Mouse (Mus musculus): Measurements from ENCODE around the gene Ell. TPM values are rescaled to one million over a fixed set of nuclear protein-coding genes. Genes with fewer than 3 reads are reported as not detected.

The Ell gene
- 0.58 TPM for polyA plus RNA-seq (2014; fragmentation: Illumina TruSeq; extraction: RNeasy Lipid Tissue Mini Kit (QIAGEN cat#74804); ENCODE audit: low read depth, low replicate concordance)

DNA sequence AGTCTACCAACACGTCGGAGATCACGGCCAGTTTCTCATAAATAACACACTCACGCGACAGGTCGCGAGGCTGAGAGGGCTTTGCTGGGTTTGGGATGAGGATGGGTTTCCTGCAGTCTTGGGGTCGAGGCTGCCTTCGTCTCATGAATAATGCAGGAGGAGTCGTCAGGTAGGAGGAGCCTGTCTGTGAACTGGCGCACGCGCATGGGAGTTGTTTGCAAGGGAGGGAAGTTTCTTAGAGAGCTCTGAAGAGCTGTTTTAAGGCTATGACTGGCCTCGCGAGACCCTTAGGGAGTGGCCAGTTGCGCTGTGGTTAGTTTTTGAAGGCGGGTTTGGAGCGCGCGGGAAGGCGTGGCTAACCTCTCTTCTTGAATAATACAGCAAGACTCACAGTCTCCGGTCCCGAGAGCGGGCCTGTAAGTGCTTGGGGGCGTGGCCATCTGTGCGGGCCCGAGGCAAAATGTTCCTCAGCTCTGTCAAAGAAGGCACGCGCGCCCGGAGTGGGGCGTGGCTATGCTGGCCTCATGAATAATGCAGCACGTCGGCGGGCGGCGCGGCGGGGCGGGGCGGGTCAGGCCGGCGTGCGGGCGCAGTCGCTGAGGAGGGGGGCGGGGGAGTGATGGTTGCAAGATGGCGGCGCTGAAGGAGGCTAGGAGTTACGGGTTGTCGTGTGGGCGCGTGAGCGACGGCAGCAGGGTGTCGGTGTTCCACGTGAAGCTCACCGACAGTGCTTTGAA lies at the start of gene Ell:
TSS of gene Ell (plus strand) at position 381 of the 737 bp plus-strand sequence.

DNA sequence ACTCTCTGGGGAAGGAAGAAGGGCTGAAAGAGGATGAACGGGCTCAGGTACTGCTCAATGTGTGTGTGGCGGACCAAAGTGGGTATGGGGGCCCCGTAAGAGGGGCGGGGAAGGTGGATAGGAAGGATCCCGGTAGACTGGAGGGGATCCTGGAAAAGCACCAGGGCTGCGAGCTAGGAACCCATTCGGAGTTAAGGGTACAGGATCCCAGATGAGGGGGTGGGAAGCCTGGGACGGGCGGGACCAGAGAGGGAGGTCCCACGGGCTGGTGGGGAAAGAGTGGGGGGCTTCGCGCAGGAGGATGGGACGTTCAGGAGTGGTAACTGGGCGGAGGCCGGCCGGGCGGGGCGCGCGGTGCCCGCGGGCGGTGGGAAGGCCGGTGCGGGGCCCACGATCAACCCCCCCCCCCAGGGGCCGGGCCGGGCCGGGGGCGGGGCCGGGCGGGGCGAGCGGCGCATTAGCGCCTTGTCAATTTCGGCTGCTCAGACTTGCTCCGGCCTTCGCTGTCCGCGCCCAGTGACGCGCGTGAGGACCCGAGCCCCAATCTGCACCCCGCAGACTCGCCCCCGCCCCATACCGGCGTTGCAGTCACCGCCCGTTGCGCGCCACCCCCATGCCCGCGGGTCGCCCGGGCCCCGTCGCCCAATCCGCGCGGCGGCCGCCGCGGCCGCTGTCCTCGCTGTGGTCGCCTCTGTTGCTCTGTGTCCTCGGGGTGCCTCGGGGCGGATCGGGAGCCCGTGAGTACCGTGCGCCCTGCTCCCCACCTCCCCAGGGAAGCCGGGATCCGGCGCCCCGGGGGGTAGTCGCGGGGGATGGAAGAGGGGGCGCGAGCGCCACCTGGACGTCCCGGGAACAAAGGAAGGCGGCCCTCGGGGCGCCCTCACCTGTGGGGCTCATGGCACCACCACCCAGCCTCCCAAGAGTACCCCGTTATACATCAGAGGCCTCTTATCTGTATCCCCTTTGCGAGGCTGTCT lies 46.3 kb upstream of the Ell start, which contains the start of gene Crlf1:
TSS of gene Crlf1 (plus strand) at position 495 of the 977 bp plus-strand sequence.

DNA sequence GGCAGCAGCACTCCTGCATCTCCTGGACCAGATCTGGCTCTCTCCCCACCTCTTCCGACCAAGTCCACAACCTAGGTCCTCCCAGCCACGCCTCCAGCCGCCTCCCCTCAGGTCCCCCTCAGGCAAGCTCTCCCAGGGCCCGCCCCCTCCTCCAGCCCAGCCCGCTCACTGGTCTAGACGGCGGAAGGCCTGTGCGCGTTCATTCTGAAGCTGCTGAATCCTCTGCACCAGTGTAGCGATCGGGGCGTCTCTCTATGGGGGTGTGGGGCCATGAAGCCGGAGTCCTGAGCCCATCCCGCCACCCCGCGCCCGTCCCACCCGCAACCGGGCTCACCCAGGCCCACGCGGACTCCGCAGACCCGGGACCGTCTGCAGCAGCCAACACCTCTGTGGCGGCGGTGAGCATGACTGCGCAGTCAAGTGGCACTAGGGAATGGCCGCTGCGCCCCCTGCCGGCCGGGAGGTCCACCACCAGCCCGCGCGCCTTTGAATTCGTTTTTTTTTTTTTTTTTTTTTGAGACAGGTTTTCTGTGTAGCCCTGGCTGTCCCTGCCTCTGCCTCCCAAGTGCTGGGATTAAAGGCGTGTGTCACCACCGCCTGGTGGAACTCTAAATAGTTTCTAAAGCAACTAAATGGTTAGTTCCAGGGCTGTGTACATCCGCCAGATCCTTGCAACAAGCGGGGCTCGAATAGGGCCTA lies 32.8 kb upstream of the Ell start, which contains the start of gene Rex1bd:
TSS of gene Rex1bd (minus strand) at position 425 of the 699 bp plus-strand sequence.

DNA sequence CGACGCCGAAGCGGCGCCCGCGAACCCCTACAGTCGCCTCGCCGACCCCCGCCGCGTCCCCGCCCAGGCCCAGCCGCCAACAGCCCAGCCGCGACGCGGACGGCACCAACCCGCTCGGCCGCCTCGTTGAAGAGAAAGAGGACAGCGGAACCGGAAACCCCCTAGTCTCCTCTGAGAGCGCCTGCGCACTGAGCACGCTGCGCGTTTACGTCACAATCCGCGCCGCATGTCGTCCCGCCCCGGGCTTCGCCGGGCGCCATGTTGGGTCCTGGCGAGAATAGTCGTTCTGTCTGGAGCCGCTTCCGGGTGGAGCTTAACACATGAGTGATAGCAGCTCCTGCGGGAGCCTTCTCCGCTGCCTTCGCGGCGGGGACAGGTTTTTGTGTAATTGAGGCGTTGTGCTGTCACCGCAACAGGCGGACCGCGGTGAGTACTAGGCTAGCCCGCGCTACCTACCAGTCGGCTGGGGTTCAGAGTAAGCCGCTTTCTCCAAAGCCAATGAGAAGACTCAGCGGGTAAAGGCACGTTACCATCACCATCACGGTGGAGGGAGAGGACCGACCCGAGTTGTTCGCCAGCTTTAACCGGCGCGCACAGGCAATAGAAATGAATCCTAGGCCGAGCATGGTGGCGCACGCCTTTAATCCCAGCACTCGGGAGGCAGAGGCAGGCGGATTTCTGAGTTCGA lies 28.9 kb upstream of the Ell start, which contains the start of gene Uba52:
TSS of gene Uba52 (minus strand) at position 574 of the 688 bp plus-strand sequence.

DNA sequence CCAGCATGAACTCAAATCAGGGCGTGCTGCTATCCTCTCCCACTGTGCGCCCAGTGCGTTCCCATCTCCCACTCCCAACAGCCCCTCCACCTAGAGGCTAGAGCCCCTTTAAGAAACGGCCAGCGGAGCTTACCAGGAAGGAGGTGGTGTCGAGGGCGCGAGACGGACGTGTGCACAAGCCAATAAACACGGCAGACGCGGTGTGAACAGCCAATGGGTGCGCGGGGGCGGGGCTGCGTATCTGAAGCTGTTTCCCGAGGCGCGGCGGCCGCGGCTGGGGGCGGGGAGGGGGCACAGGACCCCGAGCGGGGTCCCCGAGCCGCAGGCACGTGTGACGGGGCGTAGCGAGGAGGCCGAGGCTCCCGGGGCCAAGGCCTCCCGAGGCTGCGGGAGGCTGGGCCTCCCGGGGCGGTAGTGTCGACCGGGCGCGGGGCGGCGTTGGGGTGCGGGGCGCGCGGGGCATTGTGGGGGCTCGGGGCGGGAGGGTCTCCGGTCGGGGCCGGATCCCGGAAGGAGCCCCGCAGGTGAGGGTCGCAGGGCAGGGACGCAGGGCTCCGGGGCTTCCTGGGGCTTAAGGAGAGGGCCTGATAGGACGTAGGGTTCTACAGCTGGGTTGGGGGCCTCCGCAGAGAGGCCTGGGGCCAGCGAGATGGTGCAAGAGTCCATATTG lies 11.6 kb upstream of the Ell start, which contains the start of the genes Fkbp8 and Kxd1:
TSS of gene Fkbp8 (plus strand) at position 213 of the 670 bp plus-strand sequence.
TSS of gene Kxd1 (minus strand) at position 445 of the 670 bp plus-strand sequence.

DNA sequence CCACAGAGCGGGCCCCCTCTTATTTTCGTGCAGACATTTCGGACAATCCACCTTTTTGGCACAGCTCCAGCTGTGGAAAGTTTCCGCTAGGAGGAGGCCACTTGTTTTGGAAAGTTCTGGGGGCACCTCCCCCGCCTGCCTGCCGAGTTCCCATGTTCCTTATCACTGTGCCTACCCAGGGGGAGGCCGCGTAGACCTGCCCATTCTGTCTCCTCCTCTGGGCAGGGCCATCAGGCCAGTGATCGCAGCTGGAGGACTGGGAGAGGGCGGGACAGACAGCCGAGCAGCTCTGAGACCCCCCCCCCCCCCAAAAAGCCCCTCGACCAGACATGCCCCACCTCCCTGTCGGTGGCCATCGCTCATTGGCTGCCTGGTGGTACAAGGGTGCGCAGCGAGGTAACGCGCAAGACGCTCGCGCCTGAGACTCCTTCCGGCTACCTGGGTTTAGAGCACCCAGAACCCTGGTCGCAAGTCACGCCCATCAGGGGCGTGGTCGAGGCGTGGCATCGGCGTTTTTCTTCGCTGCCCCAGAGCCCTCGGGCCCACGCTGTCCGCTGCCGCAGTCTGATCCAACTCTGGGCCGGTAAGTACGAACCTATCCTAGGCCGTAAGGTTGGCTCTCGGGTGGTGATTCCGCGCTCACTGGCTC lies 54.8 kb downstream of the Ell start, which contains the start of gene Isyna1:
TSS of gene Isyna1 (plus strand) at position 413 of the 649 bp plus-strand sequence.

DNA sequence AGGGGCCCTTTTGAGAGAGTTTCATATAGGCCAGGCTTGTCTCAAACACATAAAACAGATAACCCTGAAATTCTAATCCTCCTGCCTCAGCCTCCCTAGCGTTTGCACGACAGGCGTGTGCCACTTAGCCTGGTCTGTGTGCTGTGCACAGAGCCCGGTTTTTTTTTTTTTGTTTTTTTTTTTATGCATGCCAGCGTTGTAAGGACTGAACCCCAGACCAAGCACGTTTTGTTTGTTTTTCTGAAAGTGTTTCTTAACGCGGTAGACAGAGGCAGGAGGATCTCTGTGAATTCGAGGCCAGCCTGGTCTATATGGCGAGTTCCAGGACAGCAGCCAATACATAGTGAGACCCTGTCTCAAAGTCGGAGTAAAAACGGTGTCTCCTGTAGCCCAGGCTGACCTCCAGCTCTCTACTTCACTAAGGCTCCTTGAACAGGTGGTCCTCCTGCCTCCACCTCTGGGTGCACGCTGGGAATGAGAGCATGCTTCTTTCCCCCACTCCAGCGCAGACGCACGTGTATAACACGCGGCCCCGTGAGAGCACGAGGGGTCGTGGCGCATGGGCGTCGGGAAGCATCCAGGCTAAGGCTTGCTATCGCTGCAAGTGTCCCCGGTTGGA lies 69.6 kb downstream of the Ell start, which contains the start of gene Ssbp4:
TSS of gene Ssbp4 (minus strand) at position 124 of the 619 bp plus-strand sequence.

DNA sequence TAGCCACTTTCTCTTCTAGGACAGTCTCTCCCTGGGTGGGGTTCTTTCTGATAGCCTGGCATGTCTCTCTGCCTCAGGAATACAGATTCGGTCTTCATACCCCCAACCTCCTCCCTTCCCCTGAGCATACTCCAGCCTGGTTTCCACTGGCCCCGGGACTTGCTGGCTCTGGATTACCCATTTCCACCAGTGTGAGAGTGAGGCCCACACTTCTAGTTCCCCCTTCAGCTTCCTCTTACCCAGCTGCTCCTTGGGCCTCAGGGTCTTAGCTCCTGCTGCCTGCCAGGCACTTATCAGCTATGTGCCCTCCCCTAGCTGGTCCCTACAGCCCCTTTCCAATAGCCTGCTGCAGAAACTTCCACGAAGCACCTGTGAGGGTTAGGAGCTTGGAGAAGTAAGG lies 76.6 kb downstream of the Ell start, which contains the start of gene Lrrc25:
TSS of gene Lrrc25 (plus strand) at position 262 of the 400 bp plus-strand sequence.

DNA sequence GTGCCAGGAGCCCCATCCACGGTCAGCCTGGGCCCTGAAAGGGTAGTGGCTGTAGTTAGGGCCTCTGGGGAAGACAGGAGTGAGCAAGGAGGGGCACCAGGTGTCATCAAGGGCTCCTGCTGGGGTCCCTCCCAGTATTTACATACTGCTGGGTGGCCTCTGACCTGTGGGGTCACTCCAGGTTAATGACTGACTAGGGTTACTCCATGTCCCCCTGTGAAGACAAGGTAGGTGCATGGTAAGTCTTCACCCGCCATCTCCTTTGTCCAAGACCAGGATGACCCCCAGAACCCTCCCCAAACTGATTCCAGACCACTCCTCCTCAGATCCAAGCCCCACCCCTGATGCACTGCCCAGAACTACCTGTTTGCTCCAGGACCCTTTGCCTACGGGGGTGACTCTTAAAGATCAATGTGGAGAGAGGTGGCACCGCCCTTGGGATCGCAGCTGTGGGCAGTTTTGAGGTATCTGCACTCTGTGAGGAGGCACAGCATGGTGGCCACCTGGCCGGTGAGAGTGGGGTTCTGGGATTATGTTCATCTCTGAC lies 93.2 kb downstream of the Ell start, which contains the start of gene Gdf15:
TSS of gene Gdf15 (minus strand) at position 111 of the 547 bp plus-strand sequence.

Other genes starting within 250 kb of the Ell start
- gene Ddx49, start 237.0 kb upstream of the Ell start, polyA plus RNA-seq (2014; fragmentation: Illumina TruSeq; extraction: RNeasy Lipid Tissue Mini Kit (QIAGEN cat#74804); ENCODE audit: low read depth, low replicate concordance): 4.1 TPM
- 0.82 TPM for gene Cope, start 236.9 kb upstream of the Ell start, polyA plus RNA-seq (2014; fragmentation: Illumina TruSeq; extraction: RNeasy Lipid Tissue Mini Kit (QIAGEN cat#74804); ENCODE audit: low read depth, low replicate concordance)
- gene Cers1, start 223.7 kb upstream of the Ell start, polyA plus RNA-seq (2014; fragmentation: Illumina TruSeq; extraction: RNeasy Lipid Tissue Mini Kit (QIAGEN cat#74804); ENCODE audit: low read depth, low replicate concordance): not detected
- gene Gdf1, start 209.6 kb upstream of the Ell start, polyA plus RNA-seq (2014; fragmentation: Illumina TruSeq; extraction: RNeasy Lipid Tissue Mini Kit (QIAGEN cat#74804); ENCODE audit: low read depth, low replicate concordance): not detected
- 4.0 TPM for gene Upf1, start 186.2 kb upstream of the Ell start, polyA plus RNA-seq (2014; fragmentation: Illumina TruSeq; extraction: RNeasy Lipid Tissue Mini Kit (QIAGEN cat#74804); ENCODE audit: low read depth, low replicate concordance)
- not detected for gene Comp, start 165.9 kb upstream of the Ell start, polyA plus RNA-seq (2014; fragmentation: Illumina TruSeq; extraction: RNeasy Lipid Tissue Mini Kit (QIAGEN cat#74804); ENCODE audit: low read depth, low replicate concordance)
- gene Crtc1, start 99.9 kb upstream of the Ell start, polyA plus RNA-seq (2014; fragmentation: Illumina TruSeq; extraction: RNeasy Lipid Tissue Mini Kit (QIAGEN cat#74804); ENCODE audit: low read depth, low replicate concordance): 2.6 TPM
- gene Klhl26, start 62.5 kb upstream of the Ell start, polyA plus RNA-seq (2014; fragmentation: Illumina TruSeq; extraction: RNeasy Lipid Tissue Mini Kit (QIAGEN cat#74804); ENCODE audit: low read depth, low replicate concordance): 5.4 TPM
- gene Tmem59l, start 52.1 kb upstream of the Ell start, polyA plus RNA-seq (2014; fragmentation: Illumina TruSeq; extraction: RNeasy Lipid Tissue Mini Kit (QIAGEN cat#74804); ENCODE audit: low read depth, low replicate concordance): 0.82 TPM
- gene Crlf1, start 46.3 kb upstream of the Ell start, polyA plus RNA-seq (2014; fragmentation: Illumina TruSeq; extraction: RNeasy Lipid Tissue Mini Kit (QIAGEN cat#74804); ENCODE audit: low read depth, low replicate concordance): not detected
- gene Rex1bd, start 32.7 kb upstream of the Ell start, polyA plus RNA-seq (2014; fragmentation: Illumina TruSeq; extraction: RNeasy Lipid Tissue Mini Kit (QIAGEN cat#74804); ENCODE audit: low read depth, low replicate concordance): not detected
- 3.9 TPM for gene Uba52, start 28.7 kb upstream of the Ell start, polyA plus RNA-seq (2014; fragmentation: Illumina TruSeq; extraction: RNeasy Lipid Tissue Mini Kit (QIAGEN cat#74804); ENCODE audit: low read depth, low replicate concordance)
- 5.1 TPM for gene Fkbp8, start 11.7 kb upstream of the Ell start, polyA plus RNA-seq (2014; fragmentation: Illumina TruSeq; extraction: RNeasy Lipid Tissue Mini Kit (QIAGEN cat#74804); ENCODE audit: low read depth, low replicate concordance)
- gene Kxd1, start 11.5 kb upstream of the Ell start, polyA plus RNA-seq (2014; fragmentation: Illumina TruSeq; extraction: RNeasy Lipid Tissue Mini Kit (QIAGEN cat#74804); ENCODE audit: low read depth, low replicate concordance): 8.0 TPM
- gene Isyna1, start 54.9 kb downstream of the Ell start, polyA plus RNA-seq (2014; fragmentation: Illumina TruSeq; extraction: RNeasy Lipid Tissue Mini Kit (QIAGEN cat#74804); ENCODE audit: low read depth, low replicate concordance): 0.29 TPM
- not detected for gene Ssbp4, start 69.4 kb downstream of the Ell start, polyA plus RNA-seq (2014; fragmentation: Illumina TruSeq; extraction: RNeasy Lipid Tissue Mini Kit (QIAGEN cat#74804); ENCODE audit: low read depth, low replicate concordance)
- gene Lrrc25, start 76.7 kb downstream of the Ell start, polyA plus RNA-seq (2014; fragmentation: Illumina TruSeq; extraction: RNeasy Lipid Tissue Mini Kit (QIAGEN cat#74804); ENCODE audit: low read depth, low replicate concordance): not detected
- gene Gdf15, start 93.0 kb downstream of the Ell start, polyA plus RNA-seq (2014; fragmentation: Illumina TruSeq; extraction: RNeasy Lipid Tissue Mini Kit (QIAGEN cat#74804); ENCODE audit: low read depth, low replicate concordance): not detected
- 55.2 TPM for gene Pgpep1, start 120.9 kb downstream of the Ell start, polyA plus RNA-seq (2014; fragmentation: Illumina TruSeq; extraction: RNeasy Lipid Tissue Mini Kit (QIAGEN cat#74804); ENCODE audit: low read depth, low replicate concordance)
- not detected for gene Lsm4, start 133.8 kb downstream of the Ell start, polyA plus RNA-seq (2014; fragmentation: Illumina TruSeq; extraction: RNeasy Lipid Tissue Mini Kit (QIAGEN cat#74804); ENCODE audit: low read depth, low replicate concordance)
- 24.6 TPM for gene Jund, start 159.5 kb downstream of the Ell start, polyA plus RNA-seq (2014; fragmentation: Illumina TruSeq; extraction: RNeasy Lipid Tissue Mini Kit (QIAGEN cat#74804); ENCODE audit: low read depth, low replicate concordance)
- not detected for gene Iqcn, start 164.0 kb downstream of the Ell start, polyA plus RNA-seq (2014; fragmentation: Illumina TruSeq; extraction: RNeasy Lipid Tissue Mini Kit (QIAGEN cat#74804); ENCODE audit: low read depth, low replicate concordance)
- not detected for gene Gm3336, start 179.1 kb downstream of the Ell start, polyA plus RNA-seq (2014; fragmentation: Illumina TruSeq; extraction: RNeasy Lipid Tissue Mini Kit (QIAGEN cat#74804); ENCODE audit: low read depth, low replicate concordance)
- not detected for gene Pde4c, start 184.3 kb downstream of the Ell start, polyA plus RNA-seq (2014; fragmentation: Illumina TruSeq; extraction: RNeasy Lipid Tissue Mini Kit (QIAGEN cat#74804); ENCODE audit: low read depth, low replicate concordance)
- 12.3 TPM for gene Rab3a, start 215.2 kb downstream of the Ell start, polyA plus RNA-seq (2014; fragmentation: Illumina TruSeq; extraction: RNeasy Lipid Tissue Mini Kit (QIAGEN cat#74804); ENCODE audit: low read depth, low replicate concordance)
- 2.2 TPM for gene Mpv17l2, start 221.5 kb downstream of the Ell start, polyA plus RNA-seq (2014; fragmentation: Illumina TruSeq; extraction: RNeasy Lipid Tissue Mini Kit (QIAGEN cat#74804); ENCODE audit: low read depth, low replicate concordance)
- gene Pik3r2, start 237.3 kb downstream of the Ell start, polyA plus RNA-seq (2014; fragmentation: Illumina TruSeq; extraction: RNeasy Lipid Tissue Mini Kit (QIAGEN cat#74804); ENCODE audit: low read depth, low replicate concordance): 1.9 TPM

All from adrenal gland, adult 10 weeks (tissue).